Mouse (Mus musculus) liver, adult 2 months (tissue): ENCODE results near the gene Cdk14.

Experiments
- CTCF ChIP-seq: fragments of 200-500 bp; IDR thresholded peaks from 2 replicates; pipeline ENCODE4 v1.5.1; 2011; ENCODE audit warnings: low read depth, low read length, control low read depth
- POLR2A ChIP-seq: fragments of 200-500 bp; IDR thresholded peaks from 2 replicates; pipeline ENCODE4 v1.6.1; 2011; ENCODE audit warnings: low read length, control low read depth; ENCODE audit not compliant: insufficient read depth; ENCODE audit errors: extremely low read depth

- TF ChIP-seq POLR2A (no peak), CTCF (no peak)
Observed at GRCm38 (mm10) chr5:5134143-5134904, 285.8 kb downstream of the Cdk14 start.
